Mouse (Mus musculus) lung, adult 10 weeks (tissue): ENCODE measurements around the gene Ulk4. TPM values are rescaled to one million over a fixed set of nuclear protein-coding genes. Genes with fewer than 3 reads are reported as not detected.

ENCODE experiments used
- polyA plus RNA-seq: library from polyadenylated mRNA; stranded (reverse); fragments of 350-450 nt; fragmentation: Illumina TruSeq; extraction: RNeasy Lipid Tissue Mini Kit (QIAGEN cat#74804); gene quantifications from one replicate; pipeline ENCODE4 v1.2.3, GENCODE M21; 2014; ENCODE audit warnings: low read depth, low replicate concordance; ENCODE audit not compliant: insufficient read depth

Ulk4 gene
- polyA plus RNA-seq = 3.1 TPM

DNA sequence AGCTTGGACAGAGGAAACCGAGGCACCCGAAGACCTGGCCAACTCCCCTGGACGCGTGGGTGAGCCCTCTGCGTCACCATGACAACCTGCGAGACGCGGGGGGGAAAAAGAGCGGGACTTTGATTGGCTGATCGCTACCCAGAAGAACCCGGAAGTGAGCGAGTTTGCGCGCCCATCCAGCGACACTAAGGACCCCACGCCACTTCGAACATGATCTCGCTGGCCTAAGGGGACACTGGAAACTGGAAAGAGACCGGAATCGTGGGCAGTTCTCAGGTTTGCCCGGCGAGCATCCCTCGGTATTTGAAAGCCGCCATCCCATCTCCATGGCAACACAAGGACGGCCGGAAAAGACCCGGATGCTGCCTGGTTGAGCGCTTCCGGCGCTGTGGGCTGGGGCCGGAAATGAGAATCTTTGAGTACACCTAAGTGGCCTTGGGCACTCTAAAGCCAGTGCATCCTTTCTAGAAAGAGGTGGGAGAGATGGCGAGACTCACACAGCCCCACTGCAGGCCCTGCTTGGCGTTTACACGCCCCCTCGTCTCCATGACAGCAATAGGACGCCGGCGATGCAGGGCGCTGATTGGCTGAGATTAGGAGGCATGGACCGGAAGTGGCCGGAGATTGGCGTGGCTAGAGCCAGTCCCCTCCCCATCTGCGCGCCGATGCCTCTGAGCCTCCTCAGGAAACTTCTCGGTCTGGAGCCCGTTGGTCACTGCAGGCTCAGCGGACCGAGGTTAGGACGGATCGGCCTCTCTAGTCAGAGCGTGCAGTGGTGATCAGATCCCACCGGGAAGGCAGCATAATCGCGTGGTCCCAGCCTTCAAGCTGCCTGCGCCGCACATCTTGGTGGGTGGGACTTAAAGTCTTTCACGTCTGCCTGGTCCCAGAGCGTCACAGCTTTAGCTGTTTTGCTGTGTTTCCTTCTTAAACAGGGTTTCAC, at the start of gene Ulk4:
TSS of gene Ulk4 (minus strand) at position 80 of the 943 bp plus-strand sequence.

DNA sequence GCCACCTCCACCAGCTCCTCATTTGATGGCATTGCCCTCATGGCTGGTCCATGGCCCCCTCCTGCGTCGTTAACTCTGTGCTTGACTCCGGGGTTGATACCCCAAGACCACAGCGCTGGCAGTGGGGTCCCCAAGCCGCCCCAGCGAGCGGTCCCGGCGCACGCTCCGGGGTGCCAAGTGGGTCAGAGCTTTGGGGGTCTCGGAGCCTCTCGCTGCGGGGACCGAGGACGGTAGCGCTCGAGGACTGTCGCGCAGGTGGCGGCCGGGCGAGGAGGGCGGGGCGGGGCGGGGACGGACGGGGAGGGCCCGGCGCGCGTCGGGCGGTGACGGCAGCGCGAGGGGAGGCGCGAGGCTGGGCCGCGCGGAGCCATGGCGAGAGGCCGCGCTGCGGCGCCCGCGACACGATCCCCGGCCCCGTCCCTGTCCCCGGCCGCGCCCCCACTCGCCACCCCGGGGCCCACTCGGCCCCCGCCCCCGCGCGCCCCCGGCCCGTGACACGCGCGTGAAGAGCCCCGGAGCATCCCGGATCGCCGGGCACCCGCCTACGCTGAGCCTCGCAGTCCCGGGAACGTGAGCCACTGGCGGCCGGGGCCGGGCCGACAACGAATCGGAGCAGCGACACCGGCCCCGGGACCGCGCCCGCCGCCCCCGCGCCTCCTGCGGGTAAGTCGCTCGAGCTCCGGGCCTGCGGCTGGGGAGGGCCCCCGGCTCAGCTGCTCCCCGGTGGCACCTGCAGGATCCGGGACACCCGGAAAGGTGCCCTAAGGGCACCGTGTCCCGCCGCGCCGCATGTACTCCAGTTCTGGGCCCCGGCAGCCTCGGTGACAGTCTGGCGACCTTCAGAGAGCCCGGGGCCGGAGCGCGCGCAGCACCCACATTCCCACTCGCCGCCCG, 20.4 kb upstream of the Ulk4 start, which contains the start of gene Trak1:
TSS of gene Trak1 (plus strand) at position 332 of the 894 bp plus-strand sequence.

DNA sequence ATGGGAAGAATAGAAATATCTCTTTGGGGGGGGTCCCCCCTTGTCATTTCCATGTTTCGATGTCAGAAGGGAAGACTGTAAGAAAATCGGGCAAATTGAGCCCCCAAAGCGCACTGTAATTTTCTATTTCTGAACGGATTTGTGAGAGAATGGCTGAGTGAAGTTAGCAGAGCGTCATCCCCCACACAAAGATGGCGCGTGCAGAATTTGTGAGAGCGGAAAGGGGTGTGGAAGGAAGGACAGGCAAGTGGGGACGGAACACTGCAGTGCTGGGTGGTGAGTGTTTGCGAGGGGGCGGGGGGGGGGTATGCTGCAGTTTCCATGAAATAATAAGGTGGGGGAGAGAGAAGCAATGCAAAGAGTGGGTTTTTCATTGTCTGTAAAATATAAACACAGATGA, 347.9 kb downstream of the Ulk4 start, which contains the start of gene Ctnnb1:
TSS of gene Ctnnb1 (plus strand) at position 136 of the 400 bp plus-strand sequence.

Other genes starting within 250 kb of the Ulk4 start
- 26.1 TPM for gene Trak1, start 20.3 kb upstream of the Ulk4 start, polyA plus RNA-seq
- not detected for gene Cck, start 218.5 kb upstream of the Ulk4 start, polyA plus RNA-seq